Mouse (Mus musculus) liver, postnatal 0 days (tissue): ENCODE results near the gene Ankef1. TPM values are rescaled to one million over a fixed set of nuclear protein-coding genes. Genes with fewer than 3 reads are reported as not detected.

ENCODE experiments used
- ATAC-seq: fragments of 200-750 bp; cut with Nextera tagmentation; 2 replicates; pipeline ENCODE4 v1.8.0; 2017; ENCODE audit warnings: mild to moderate bottlenecking, moderate library complexity
- DNase-seq: peaks from one replicate; pipeline ENCODE4 v3.0.0-alpha.2; 2016
- H3K27ac ChIP-seq: fragments of 300-500 bp; sonication (generic); 2 replicates; pipeline ENCODE4 v1.5.1; 2014; ENCODE audit warnings: antibody characterized with exemption, moderate library complexity, mild to moderate bottlenecking, low read depth
- H3K27me3 ChIP-seq: fragments of 300-500 bp; sonication (generic); 2 replicates; pipeline ENCODE4 v1.6.1; 2014; ENCODE audit warnings: low read length, control low read depth, mixed read lengths; ENCODE audit not compliant: insufficient read depth
- H3K36me3 ChIP-seq: fragments of 300-500 bp; sonication (generic); replicated peaks from 2 replicates; pipeline ENCODE4 v1.6.1; 2014; ENCODE audit warnings: mild to moderate bottlenecking, control low read depth, low read length, moderate library complexity, mixed read lengths; ENCODE audit not compliant: insufficient read depth
- H3K4me1 ChIP-seq: fragments of 300-500 bp; sonication (generic); 2 replicates; pipeline ENCODE4 v1.6.1; 2014; ENCODE audit warnings: antibody characterized with exemption, mild to moderate bottlenecking, control low read depth; ENCODE audit not compliant: insufficient read depth
- H3K4me2 ChIP-seq: fragments of 300-500 bp; sonication (generic); 2 replicates; pipeline ENCODE4 v1.6.1; 2014; ENCODE audit warnings: low read depth, mild to moderate bottlenecking, low read length, moderate library complexity, mixed read lengths
- H3K4me3 ChIP-seq: fragments of 300-500 bp; sonication (generic); 2 replicates; pipeline ENCODE4 v1.5.1; 2014; ENCODE audit warnings: low read depth, low read length
- H3K9ac ChIP-seq: fragments of 300-500 bp; sonication (generic); replicated peaks from 2 replicates; pipeline ENCODE4 v1.6.1; 2014; ENCODE audit warnings: mild to moderate bottlenecking, moderate library complexity
- H3K9me3 ChIP-seq: fragments of 300-500 bp; sonication (generic); 2 replicates; pipeline ENCODE4 v1.6.1; 2016; ENCODE audit warnings: mild to moderate bottlenecking, control low read depth, low read length, mixed read lengths
- CTCF ChIP-seq: sonication (generic); IDR thresholded peaks from 2 replicates; pipeline ENCODE4 v1.5.1; 2016; ENCODE audit warnings: antibody characterized with exemption, low read depth
- EP300 ChIP-seq: IDR thresholded peaks from 2 replicates; pipeline ENCODE4 v1.6.1; 2016; ENCODE audit warnings: antibody characterized with exemption, low read depth, mild to moderate bottlenecking
- WGBS: fragments of 180-500 bp; shearing (Covaris S2); extraction: QIAGEN DNeasy Blood & Tissue Kit; methylation state at CpG from one replicate; pipeline ENCODE4 v1.1.7; 2014; ENCODE audit not compliant: insufficient replicate concordance; 5-methylcytosine and 5-hydroxymethylcytosine counted together
- polyA plus RNA-seq: library from polyadenylated mRNA; unstranded; fragments of >200 nt; fragmentation: Nextera tagmentation; extraction: Ambion mirVana; gene quantifications from 2 replicates; pipeline ENCODE4 v1.2.1, GENCODE M21; 2015

Ankef1 gene
- not detected in 2 replicates for polyA plus RNA-seq

DNA sequence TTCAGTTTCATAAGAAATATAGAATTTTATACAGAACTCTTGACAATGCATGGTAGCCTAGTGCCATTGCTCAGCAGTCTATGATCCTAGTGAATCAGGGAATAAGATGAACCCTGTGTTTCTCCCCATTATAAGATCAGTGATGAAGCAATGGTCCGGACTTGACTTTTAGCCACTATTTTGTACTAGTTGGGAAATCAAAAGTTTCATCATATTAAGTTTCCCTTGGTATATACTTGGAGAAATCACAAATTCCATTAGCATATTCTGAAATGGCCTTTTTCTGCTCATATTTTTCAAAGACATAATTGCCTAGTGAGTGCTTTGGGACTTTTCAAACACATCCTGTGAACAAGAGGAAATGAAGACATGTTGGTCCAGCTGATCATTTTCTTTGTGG, at the start of gene Ankef1:
Ankef1 (plus strand) TSS at position 260 of the 400 bp plus-strand sequence.
- DNase-seq (no peak), ATAC-seq (no peak)
- Histone ChIP-seq H3K9me3 (no peaks in the 10 kb centered on the region), H3K4me3 (no peak within 1 kb of the TSS), H3K27ac (no peak within 1 kb of the TSS), H3K9ac (no peak within 1 kb of the TSS), H3K36me3 (no peaks in the 10 kb centered on the region), H3K27me3 (no peaks in the 10 kb centered on the region), H3K4me1 (no peaks in the 10 kb centered on the region), H3K4me2 (no peak within 1 kb of the TSS)
- TF ChIP-seq EP300 (no peak), CTCF (no peak)
- 76% methylated on average over 1 of the region's 1 CpGs for whole genome bisulfite sequencing

- ATAC-seq (peak; percentile 83), DNase-seq (no peak)
- Histone ChIP-seq H3K9me3 (no peaks in the 10 kb centered on the region), H3K4me2 (0 out of 2 replicates have a peak overlapping the region, but pooled peaks have one; percentile 23), H3K4me3 (no peak overlapping the region), H3K36me3 (no peaks in the 10 kb centered on the region), H3K4me1 (no peaks in the 10 kb centered on the region), H3K27ac (0 out of 2 replicates have a peak overlapping the region, but pooled peaks have one; percentile 12), H3K9ac (no peak overlapping the region), H3K27me3 (no peaks in the 10 kb centered on the region)
- TF ChIP-seq CTCF (no peak), EP300 (no peak)
- 64% methylated on average over 2 of the region's 2 CpGs for WGBS
Measured at GRCm38 (mm10) chr2:136456468-136456867, 45.2 kb upstream of the Ankef1 start.

GRCm38 (mm10) chr2:136456875-136457274, 44.8 kb upstream of the Ankef1 start:
- no peaks in the 10 kb centered on the region for H3K36me3 ChIP-seq
- no peaks in the 10 kb centered on the region for H3K4me1 ChIP-seq
- DNase-seq, result no peak
- TF ChIP-seq CTCF (no peak), EP300 (no peak)
- 51% methylated on average over 3 of the region's 3 CpGs for WGBS
- H3K27me3 ChIP-seq, result no peaks in the 10 kb centered on the region
- H3K4me2 ChIP-seq, result no peak overlapping the region
- no peaks in the 10 kb centered on the region for H3K9me3 ChIP-seq
- ATAC-seq, result no peak
- H3K4me3 ChIP-seq, result no peak overlapping the region
- H3K9ac ChIP-seq, result no peak overlapping the region
- no peak overlapping the region for H3K27ac ChIP-seq

DNA sequence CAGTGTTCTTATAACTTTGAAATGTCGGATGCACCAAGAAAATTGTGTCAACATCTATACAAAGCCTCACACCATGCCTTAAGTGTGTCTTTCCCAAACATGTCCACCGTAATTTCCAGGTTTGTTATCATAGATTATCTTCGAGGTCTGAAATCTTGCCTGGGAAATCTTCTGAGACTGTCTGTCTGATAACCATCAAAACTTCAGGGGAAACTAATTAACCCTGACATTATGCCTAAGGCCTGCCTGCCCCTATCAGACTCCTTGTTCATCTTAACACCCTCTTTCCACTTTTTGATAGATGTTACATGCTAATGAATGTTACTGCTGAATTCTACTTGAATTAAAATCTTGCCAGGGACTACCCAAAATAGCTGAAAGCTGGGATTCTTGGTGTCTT, 24.1 kb upstream of the Ankef1 start:
- H3K9me3 ChIP-seq, result no peaks in the 10 kb centered on the region
- no peaks in the 10 kb centered on the region for H3K36me3 ChIP-seq
- H3K4me2 ChIP-seq, result no peak overlapping the region
- ATAC-seq (no peak), DNase-seq (no peak)
- no peak overlapping the region for H3K4me3 ChIP-seq
- TF ChIP-seq EP300 (no peak), CTCF (no peak)
- 68% methylated on average over 3 of the region's 3 CpGs for WGBS
- H3K27ac ChIP-seq, result no peak overlapping the region
- no peak overlapping the region for H3K9ac ChIP-seq
- H3K4me1 ChIP-seq, result no peaks in the 10 kb centered on the region
- H3K27me3 ChIP-seq, result no peaks in the 10 kb centered on the region

DNA sequence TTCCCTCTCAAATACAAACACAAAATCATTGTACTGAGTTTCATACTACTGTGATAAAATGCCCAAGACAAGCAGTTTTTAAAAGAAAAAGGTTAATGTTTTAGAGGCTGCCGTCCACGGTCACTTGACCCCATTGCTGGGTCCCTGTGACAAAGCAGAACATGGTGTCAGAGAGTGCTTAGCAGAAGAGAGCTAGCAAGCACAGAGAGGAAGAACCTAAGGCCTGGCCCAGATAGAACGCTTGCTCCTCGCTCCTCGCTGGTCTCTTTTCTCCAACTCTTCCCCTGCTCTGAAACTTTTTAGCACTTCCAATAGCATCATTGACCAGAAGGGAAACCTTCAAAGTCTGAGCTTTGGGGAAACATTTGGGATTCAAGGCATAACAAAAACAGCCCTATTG, 19.4 kb upstream of the Ankef1 start:
- H3K27ac ChIP-seq, result no peak overlapping the region
- no peak overlapping the region for H3K4me3 ChIP-seq
- no peak overlapping the region for H3K4me2 ChIP-seq
- no peaks in the 10 kb centered on the region for H3K9me3 ChIP-seq
- H3K27me3 ChIP-seq, result no peaks in the 10 kb centered on the region
- DNase-seq (no peak), ATAC-seq (no peak)
- H3K36me3 ChIP-seq, result no peaks in the 10 kb centered on the region
- H3K9ac ChIP-seq, result no peak overlapping the region
- WGBS, result 76% methylated on average over 5 of the region's 5 CpGs
- TF ChIP-seq CTCF, result no peak
- TF ChIP-seq EP300, result no peak
- no peaks in the 10 kb centered on the region for H3K4me1 ChIP-seq

DNA sequence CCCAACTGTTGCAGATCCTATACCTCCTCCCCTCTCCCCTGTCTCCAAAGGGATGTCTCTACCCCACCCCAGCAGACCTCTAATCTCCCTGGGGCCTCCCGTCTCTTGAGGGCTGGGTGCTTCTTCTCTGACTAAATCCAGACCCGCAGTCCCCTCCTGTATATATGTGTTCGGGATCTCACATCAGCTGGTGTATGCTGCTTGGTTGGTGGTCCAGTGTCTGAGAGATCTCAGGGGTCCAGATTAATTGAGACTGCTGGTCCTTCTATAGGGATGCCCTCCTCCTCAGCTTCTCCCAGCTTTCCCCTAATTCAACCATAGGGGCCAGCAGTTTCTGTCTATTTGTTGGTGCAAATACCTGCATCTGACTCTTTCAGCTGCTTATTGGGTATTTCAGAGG, 18.7 kb upstream of the Ankef1 start:
- no peaks in the 10 kb centered on the region for H3K9me3 ChIP-seq
- H3K27me3 ChIP-seq, result no peaks in the 10 kb centered on the region
- no peaks in the 10 kb centered on the region for H3K4me1 ChIP-seq
- H3K4me2 ChIP-seq, result no peak overlapping the region
- H3K4me3 ChIP-seq, result no peak overlapping the region
- ATAC-seq, result no peak
- no peak overlapping the region for H3K27ac ChIP-seq
- DNase-seq, result no peak
- 73% methylated on average over 3 of the region's 3 CpGs for WGBS
- H3K9ac ChIP-seq, result no peak overlapping the region
- TF ChIP-seq EP300 (no peak), CTCF (no peak)
- no peaks in the 10 kb centered on the region for H3K36me3 ChIP-seq

- Histone ChIP-seq H3K4me1 (no peaks in the 10 kb centered on the region), H3K4me2 (no peak overlapping the region), H3K4me3 (no peak overlapping the region), H3K27ac (no peak overlapping the region), H3K9me3 (no peaks in the 10 kb centered on the region), H3K9ac (no peak overlapping the region), H3K27me3 (no peaks in the 10 kb centered on the region), H3K36me3 (no peaks in the 10 kb centered on the region)
- ATAC-seq, result no peak
- no peak for DNase-seq
- WGBS, result 48% methylated on average over 3 of the region's 3 CpGs
- TF ChIP-seq EP300 (no peak), CTCF (no peak)
Measured at GRCm38 (mm10) chr2:136484955-136485354, 16.8 kb upstream of the Ankef1 start.
